Mouse (Mus musculus): Measurements from ENCODE around the gene Zbtb20. TPM values are rescaled to one million over a fixed set of nuclear protein-coding genes. Genes with fewer than 3 reads are reported as not detected.

The Zbtb20 gene
- total RNA-seq, 1 experiment from 2014 or later: 46.6 TPM

GRCm38 (mm10) chr16:43256191-43256899, 380.7 kb downstream of the Zbtb20 start:
- no peak for ATAC-seq (ENCODE audit: extremely low read depth, insufficient number of reproducible peaks, low FRiP score, poor library complexity, severe bottlenecking)

- ATAC-seq (ENCODE audit: extremely low read depth, insufficient number of reproducible peaks, low FRiP score, poor library complexity, severe bottlenecking): no peak
Measured at GRCm38 (mm10) chr16:43256900-43257281, 381.2 kb downstream of the Zbtb20 start.

GRCm38 (mm10) chr16:43259466-43259865, 383.8 kb downstream of the Zbtb20 start:
- ATAC-seq (ENCODE audit: extremely low read depth, insufficient number of reproducible peaks, low FRiP score, poor library complexity, severe bottlenecking): no peak

- ATAC-seq (ENCODE audit: extremely low read depth, insufficient number of reproducible peaks, low FRiP score, poor library complexity, severe bottlenecking): no peak
Measured at GRCm38 (mm10) chr16:43260862-43261261, 385.2 kb downstream of the Zbtb20 start.

- ATAC-seq (ENCODE audit: extremely low read depth, insufficient number of reproducible peaks, low FRiP score, poor library complexity, severe bottlenecking): no peak
Measured at GRCm38 (mm10) chr16:43274057-43274595, 398.4 kb downstream of the Zbtb20 start.

GRCm38 (mm10) chr16:43276764-43277163, 401.1 kb downstream of the Zbtb20 start:
- no peak for ATAC-seq (ENCODE audit: extremely low read depth, insufficient number of reproducible peaks, low FRiP score, poor library complexity, severe bottlenecking)

GRCm38 (mm10) chr16:43286319-43286718, 410.6 kb downstream of the Zbtb20 start:
- ATAC-seq (ENCODE audit: extremely low read depth, insufficient number of reproducible peaks, low FRiP score, poor library complexity, severe bottlenecking): no peak

GRCm38 (mm10) chr16:43286783-43287383, 411.2 kb downstream of the Zbtb20 start:
- no peak for ATAC-seq (ENCODE audit: extremely low read depth, insufficient number of reproducible peaks, low FRiP score, poor library complexity, severe bottlenecking)

GRCm38 (mm10) chr16:43291423-43291822, 415.7 kb downstream of the Zbtb20 start:
- ATAC-seq (ENCODE audit: extremely low read depth, insufficient number of reproducible peaks, low FRiP score, poor library complexity, severe bottlenecking): no peak

GRCm38 (mm10) chr16:43297953-43298596, 422.4 kb downstream of the Zbtb20 start:
- no peak for ATAC-seq (ENCODE audit: extremely low read depth, insufficient number of reproducible peaks, low FRiP score, poor library complexity, severe bottlenecking)

- ATAC-seq (ENCODE audit: extremely low read depth, insufficient number of reproducible peaks, low FRiP score, poor library complexity, severe bottlenecking): no peak
Measured at GRCm38 (mm10) chr16:43300420-43300819, 424.7 kb downstream of the Zbtb20 start.

- ATAC-seq (ENCODE audit: extremely low read depth, insufficient number of reproducible peaks, low FRiP score, poor library complexity, severe bottlenecking): no peak
Measured at GRCm38 (mm10) chr16:43302171-43302570, 426.5 kb downstream of the Zbtb20 start.

GRCm38 (mm10) chr16:43303245-43304197, 427.8 kb downstream of the Zbtb20 start:
- ATAC-seq (ENCODE audit: extremely low read depth, insufficient number of reproducible peaks, low FRiP score, poor library complexity, severe bottlenecking): no peak

GRCm38 (mm10) chr16:43309968-43310431, 434.3 kb downstream of the Zbtb20 start:
- no peak for ATAC-seq (ENCODE audit: extremely low read depth, insufficient number of reproducible peaks, low FRiP score, poor library complexity, severe bottlenecking)

GRCm38 (mm10) chr16:43324009-43324408, 448.3 kb downstream of the Zbtb20 start:
- ATAC-seq (ENCODE audit: extremely low read depth, insufficient number of reproducible peaks, low FRiP score, poor library complexity, severe bottlenecking): no peak

GRCm38 (mm10) chr16:43328221-43328620, 452.5 kb downstream of the Zbtb20 start:
- ATAC-seq (ENCODE audit: extremely low read depth, insufficient number of reproducible peaks, low FRiP score, poor library complexity, severe bottlenecking): no peak

- no peak for ATAC-seq (ENCODE audit: extremely low read depth, insufficient number of reproducible peaks, low FRiP score, poor library complexity, severe bottlenecking)
Measured at GRCm38 (mm10) chr16:43330206-43330605, 454.5 kb downstream of the Zbtb20 start.

GRCm38 (mm10) chr16:43331440-43331839, 455.8 kb downstream of the Zbtb20 start:
- ATAC-seq (ENCODE audit: extremely low read depth, insufficient number of reproducible peaks, low FRiP score, poor library complexity, severe bottlenecking): no peak

- ATAC-seq (ENCODE audit: extremely low read depth, insufficient number of reproducible peaks, low FRiP score, poor library complexity, severe bottlenecking): no peak
Measured at GRCm38 (mm10) chr16:43332734-43333133, 457.1 kb downstream of the Zbtb20 start.

All from neutrophil, adult 5-6 weeks (primary cell).